Mouse (Mus musculus): ENCODE results near the gene Gas1.

- TF ChIP-seq CTCF (IDR thresholded peaks at IDR 0.05; ENCODE audit: insufficient read depth, low read depth, low read length) (no peak), POLR2A (IDR thresholded peaks at IDR 0.05; ENCODE audit: insufficient read depth, low read depth, low read length) (peak; percentile 14; the same call in 1 of the 2 replicates)
Measured at GRCm38 (mm10) chr13:60176136-60176775, 909 bp downstream of the Gas1 start.

All from olfactory bulb, adult 2 months (tissue).